14 mouse cellular contexts compared by ENCODE assay signal in genomic region chr1:133885811-133886210, GRCm38 (mm10). TPM values are rescaled to one million over a fixed set of nuclear protein-coding genes. Genes with fewer than 3 reads are reported as not detected.
DNase-seq lines count a peak whose midpoint lies in the region; ATAC-seq and TF ChIP-seq lines count a peak whose summit lies in the region.
"Had no signal": no experiment of that assay in that cellular context is flagged by ENCODE, and none has a peak within 500 bp of the region (broad histone marks: within the 10 kb centered on the region; RNA-seq: fewer than 3 reads in every experiment).

No protein-coding gene starts in this region.

- H3K4me1 ChIP-seq in heart, embryonic 10.5 days, result peaks cover 76% of the 10 kb centered on the region
- H3K4me1 ChIP-seq in heart, adult 2 months (ENCODE audit: control insufficient read depth, insufficient read depth, low read length), result peaks cover 7% of the 10 kb centered on the region
- H3K4me1 ChIP-seq in liver, embryonic 16.5 days (ENCODE audit: control insufficient read depth, low read depth, low read length), result peaks cover 61% of the 10 kb centered on the region
- peaks cover 55% of the 10 kb centered on the region for H3K4me1 ChIP-seq in forebrain, embryonic 12.5 days

- no peak overlapping the region for H3K4me3 ChIP-seq in heart, embryonic 10.5 days
- no peak overlapping the region for H3K4me3 ChIP-seq in heart, adult 2 months
- H3K4me3 ChIP-seq in liver, embryonic 16.5 days (ENCODE audit: low read depth, low read length), result peak overlapping the region; percentile 16; the same call in 1 of the 2 replicates
- no peak overlapping the region for H3K4me3 ChIP-seq in gastrocnemius, adult 2 months
- H3K4me3 ChIP-seq in forebrain, embryonic 12.5 days (replicated peaks), result no peak overlapping the region
- H3K4me3 ChIP-seq: forebrain, embryonic 15.5 days had no signal

- peak; percentile 49 for ATAC-seq in granulocyte monocyte progenitor cell, adult 5-6 weeks (replicated peaks; ENCODE audit: poor library complexity, severe bottlenecking)
- ATAC-seq in liver, embryonic 16.5 days (ENCODE audit: low read depth), result peak; percentile 61
- no peak for ATAC-seq in forebrain, embryonic 12.5 days (ENCODE audit: low FRiP score)

- H3K79me2 ChIP-seq in heart, adult 2 months (replicated peaks; ENCODE audit: control insufficient read depth, insufficient read depth, low read length), result no peaks in the 10 kb centered on the region

- H3K36me3 ChIP-seq in heart, embryonic 10.5 days, result no peaks in the 10 kb centered on the region
- no peaks in the 10 kb centered on the region for H3K36me3 ChIP-seq in heart, adult 2 months (ENCODE audit: control insufficient read depth, insufficient read depth, low read length)
- no peaks in the 10 kb centered on the region for H3K36me3 ChIP-seq in liver, embryonic 16.5 days (ENCODE audit: control insufficient read depth, insufficient read depth)
- no peaks in the 10 kb centered on the region for H3K36me3 ChIP-seq in forebrain, embryonic 12.5 days (replicated peaks)
- H3K36me3 ChIP-seq: forebrain, embryonic 15.5 days had no signal

- intact Hi-C loops in heart, adult 2 months (cut with DNase I), result no loop called here
- intact Hi-C loops in gastrocnemius, adult 2 months (cut with DNase I), result no loop called here

- H3K9me3 ChIP-seq in heart, embryonic 10.5 days, result no peaks in the 10 kb centered on the region
- no peaks in the 10 kb centered on the region for H3K9me3 ChIP-seq in liver, embryonic 16.5 days (replicated peaks; ENCODE audit: control insufficient read depth, low read length)
- H3K9me3 ChIP-seq in forebrain, embryonic 12.5 days, result no peaks in the 10 kb centered on the region
- H3K9me3 ChIP-seq: forebrain, embryonic 15.5 days had no signal

- no peak for TF ChIP-seq POLR2A in heart, adult 2 months (IDR thresholded peaks at IDR 0.05; ENCODE audit: insufficient read depth, low read depth, low read length)

- H3K27me3 ChIP-seq in heart, embryonic 10.5 days (ENCODE audit: insufficient read depth, poor library complexity, severe bottlenecking), result peaks cover 29% of the 10 kb centered on the region
- no peaks in the 10 kb centered on the region for H3K27me3 ChIP-seq in heart, adult 2 months (ENCODE audit: control insufficient read depth, insufficient read depth, low read length)
- no peaks in the 10 kb centered on the region for H3K27me3 ChIP-seq in liver, embryonic 16.5 days (ENCODE audit: control insufficient read depth, insufficient read depth, low read depth, low read length)
- peaks cover 17% of the 10 kb centered on the region for H3K27me3 ChIP-seq in forebrain, embryonic 12.5 days
- H3K27me3 ChIP-seq: forebrain, embryonic 15.5 days had no signal

- peak overlapping the region; percentile 33 for H3K4me2 ChIP-seq in liver, embryonic 16.5 days (ENCODE audit: low read depth, low read length)
- no peak overlapping the region for H3K4me2 ChIP-seq in forebrain, embryonic 12.5 days

- 88% methylated on average over 7 of the region's 7 CpGs for WGBS in heart, embryonic 10.5 days
- 95% methylated on average over 7 of the region's 7 CpGs for WGBS in heart, adult 2 months
- WGBS in liver, embryonic 16.5 days (ENCODE audit: insufficient replicate concordance), result 41% methylated on average over 7 of the region's 7 CpGs
- 91% methylated on average over 7 of the region's 7 CpGs for WGBS in forebrain, embryonic 12.5 days

- no peak for TF ChIP-seq EP300 in heart, adult 2 months (IDR thresholded peaks at IDR 0.05; ENCODE audit: insufficient read depth, low read depth, low read length)

- no peak for DNase-seq in heart, embryonic 10.5 days (ENCODE audit: low spot score)
- DNase-seq in heart, adult 2 months, result no peak
- DNase-seq in ES-CJ7 (ENCODE audit: low read depth, low spot score), result peak; percentile 78
- no peak for DNase-seq in ovary, postnatal 36 days (ENCODE audit: low spot score)
- DNase-seq in gastrocnemius, adult 2 months, result no peak
- DNase-seq: cerebellum, adult 9-11 months; gastrocnemius, postnatal 36 days; kidney, adult 11 months; lung, postnatal 10 days; thymus, adult 2 months had no signal

- no peak overlapping the region for H3K9ac ChIP-seq in heart, adult 2 months (ENCODE audit: low read depth, low read length)
- 0 out of 2 replicates have a peak overlapping the region, but pooled peaks have one; percentile 19 for H3K9ac ChIP-seq in liver, embryonic 16.5 days (ENCODE audit: low read depth, low read length)
- H3K9ac ChIP-seq in forebrain, embryonic 12.5 days, result no peak overlapping the region
- H3K9ac ChIP-seq: forebrain, embryonic 15.5 days had no signal

- TF ChIP-seq CTCF in heart, adult 2 months (IDR thresholded peaks at IDR 0.05), result no peak
- TF ChIP-seq CTCF in gastrocnemius, adult 2 months (IDR thresholded peaks at IDR 0.05), result no peak

- 0 out of 2 replicates have a peak overlapping the region, but pooled peaks have one; percentile 47 for H3K27ac ChIP-seq in heart, embryonic 10.5 days
- H3K27ac ChIP-seq in heart, adult 2 months, result no peak overlapping the region
- H3K27ac ChIP-seq in liver, embryonic 16.5 days (ENCODE audit: low read length), result no peak overlapping the region
- no peak overlapping the region for H3K27ac ChIP-seq in gastrocnemius, adult 2 months
- H3K27ac ChIP-seq in forebrain, embryonic 12.5 days, result no peak overlapping the region
- H3K27ac ChIP-seq: forebrain, embryonic 15.5 days had no signal

RNA-seq across cellular contexts. Expression of gene Optc, which starts 22.0 kb away (rescaled TPM):
- polyA plus RNA-seq in heart, embryonic 10.5 days (2016; fragmentation: Nextera tagmentation; extraction: Ambion mirVana), result 0.16 and 0.69 TPM in 2 replicates
- total RNA-seq in heart, adult 2 months (2021), result under 1 TPM; 0.34 to 0.36 TPM
- polyA plus RNA-seq in heart, adult 2 months (2012; rRNA removed), result 1.00 and 2.4 TPM in 2 replicates
- total RNA-seq in granulocyte monocyte progenitor cell, adult 5-6 weeks (2014; fragmentation: Nextera tagmentation), result 1.2 TPM in 1 of 2 replicates, not detected in the other
- total RNA-seq in granulocyte monocyte progenitor cell, adult 5-6 weeks (2017), result not detected in 2 replicates
- polyA plus RNA-seq in liver, embryonic 16.5 days (2015; fragmentation: Nextera tagmentation; extraction: Ambion mirVana), result 0.09 and 0.14 TPM in 2 replicates
- total RNA-seq in gastrocnemius, adult 2 months (2021), result under 1 TPM in 1 of 2 experiments, not detected in 1; 0.13 TPM
- 2.6 and 3.2 TPM in 2 replicates for polyA plus RNA-seq in forebrain, embryonic 12.5 days (2016; fragmentation: Nextera tagmentation; extraction: Ambion mirVana)
- total RNA-seq: gastrocnemius, postnatal 36 days had no signal

RNA-seq across cellular contexts. Expression of gene Prelp, which starts 35.4 kb away (rescaled TPM):
- polyA plus RNA-seq in heart, embryonic 10.5 days (2016; fragmentation: Nextera tagmentation; extraction: Ambion mirVana), result 0.16 and 0.31 TPM in 2 replicates
- total RNA-seq in heart, adult 2 months (2021), result 10 to 100 TPM; 29.0 to 34.4 TPM
- polyA plus RNA-seq in heart, adult 2 months (2012; rRNA removed), result 52.1 and 58.5 TPM in 2 replicates
- total RNA-seq in granulocyte monocyte progenitor cell, adult 5-6 weeks (2014; fragmentation: Nextera tagmentation), result not detected in 2 replicates
- total RNA-seq in granulocyte monocyte progenitor cell, adult 5-6 weeks (2017), result not detected in 2 replicates
- 3.9 and 4.4 TPM in 2 replicates for polyA plus RNA-seq in liver, embryonic 16.5 days (2015; fragmentation: Nextera tagmentation; extraction: Ambion mirVana)
- 10 to 100 TPM; 19.5 to 66.5 TPM for total RNA-seq in gastrocnemius, adult 2 months (2021)
- 2.0 and 2.1 TPM in 2 replicates for polyA plus RNA-seq in forebrain, embryonic 12.5 days (2016; fragmentation: Nextera tagmentation; extraction: Ambion mirVana)
